Mouse (Mus musculus) spleen, adult 18-20 months (tissue): ENCODE measurements around the gene Bcl2l1.

Experiments used
- DNase-seq, 2 experiments: peaks; one replicate each; pipeline ENCODE4 v3.0.0; 2022; ENCODE audit warnings: mixed read lengths in 2 of 2

The Bcl2l1 gene

DNA sequence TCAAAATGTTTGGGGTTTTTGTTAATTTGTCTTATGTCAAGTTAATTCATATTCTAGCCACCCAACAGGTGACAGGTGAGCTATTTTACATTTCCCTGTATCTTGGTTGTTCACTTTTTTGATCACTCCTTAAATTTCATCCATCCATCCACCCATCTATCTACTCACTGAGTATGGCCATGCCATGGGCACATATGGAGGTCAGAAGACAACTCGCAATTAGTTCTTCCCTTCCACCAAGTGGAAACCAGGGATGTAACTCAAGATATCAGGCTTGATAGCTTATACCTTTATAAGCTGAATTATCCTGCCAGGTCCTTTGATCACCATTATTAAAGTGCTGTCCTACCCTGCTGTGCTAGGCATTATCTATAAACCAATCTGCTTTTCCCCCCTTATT, 7.8 kb downstream of the Bcl2l1 start:
- no peak for DNase-seq

DNA sequence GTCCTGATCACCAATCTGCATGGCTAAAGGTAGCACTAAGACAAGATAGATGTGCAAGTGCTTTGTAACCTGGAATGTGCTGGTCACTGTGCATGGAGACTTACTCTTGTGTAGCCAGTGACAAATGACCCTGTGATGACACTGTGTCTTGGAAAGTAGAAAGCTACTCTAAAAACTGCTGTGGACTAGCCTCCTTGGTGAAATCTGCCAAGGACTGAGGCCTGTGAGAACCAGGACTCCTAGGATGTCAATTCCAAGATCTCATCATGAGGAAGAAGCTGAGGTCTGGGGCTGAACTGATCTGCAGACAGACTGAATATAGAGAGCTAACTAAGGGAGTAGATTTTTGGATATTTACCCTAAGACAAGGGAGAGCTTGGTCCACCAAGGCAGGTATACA, 10.0 kb downstream of the Bcl2l1 start:
- DNase-seq = no peak

DNA sequence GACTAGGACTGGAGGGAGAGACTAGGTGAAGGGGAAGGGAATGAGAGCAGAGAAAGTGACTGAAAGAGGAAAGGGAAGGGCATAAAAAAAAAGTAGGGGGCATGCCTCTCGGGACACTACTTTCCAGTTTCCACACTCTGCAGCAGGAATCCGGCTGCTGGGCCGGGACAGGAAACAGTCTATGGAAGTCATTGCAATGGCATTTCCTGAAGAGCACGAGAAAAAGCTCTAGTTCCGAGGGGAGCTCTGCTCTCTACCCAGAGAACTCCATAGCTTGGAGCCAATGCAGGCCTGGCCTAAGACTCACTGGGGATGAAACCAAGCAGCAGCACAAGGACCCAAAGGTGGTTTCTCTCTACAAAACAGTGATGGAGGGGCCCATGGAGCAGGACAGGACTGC, 10.5 kb downstream of the Bcl2l1 start:
- no peak for DNase-seq

DNA sequence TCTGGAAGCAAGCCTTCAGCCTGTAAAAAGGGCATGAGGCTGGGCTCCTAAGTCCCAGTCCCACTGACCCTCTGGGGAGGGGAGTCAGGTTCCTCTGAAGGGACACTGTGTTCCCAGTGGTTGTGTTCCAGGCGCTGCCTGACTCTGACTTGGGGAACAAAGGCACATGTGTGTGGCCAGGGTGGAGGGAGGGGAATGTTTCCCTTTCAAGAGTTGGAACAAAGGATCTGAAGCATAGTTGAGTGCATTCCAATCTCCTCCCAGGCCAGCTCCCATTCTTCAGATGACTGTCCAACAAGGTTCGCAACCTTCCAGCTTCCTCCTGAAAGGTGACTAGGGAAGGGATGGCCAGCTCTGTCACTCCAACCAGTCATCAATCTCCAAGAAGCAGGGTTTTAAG, 11.2 kb downstream of the Bcl2l1 start:
- no peak for DNase-seq

DNA sequence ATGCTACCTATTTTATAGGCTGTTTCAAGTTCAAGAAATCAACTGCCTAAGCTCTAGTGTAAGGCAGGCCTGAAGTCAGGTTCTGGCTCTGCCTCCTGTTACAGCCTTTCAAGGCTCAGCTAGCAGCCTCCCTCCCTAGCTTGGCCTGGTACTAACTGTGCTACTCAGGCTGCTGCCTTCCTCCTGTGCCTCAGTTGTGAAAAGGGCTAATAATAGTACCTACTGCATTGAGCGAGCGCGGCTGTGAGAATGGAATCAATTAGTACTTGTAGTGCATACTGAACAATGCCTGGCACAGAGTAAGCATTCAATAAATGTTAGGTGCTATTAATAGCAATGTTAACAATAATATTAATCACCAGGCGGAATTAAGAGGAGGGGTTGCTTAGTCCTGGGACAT, 11.6 kb downstream of the Bcl2l1 start:
- no peak for DNase-seq

DNA sequence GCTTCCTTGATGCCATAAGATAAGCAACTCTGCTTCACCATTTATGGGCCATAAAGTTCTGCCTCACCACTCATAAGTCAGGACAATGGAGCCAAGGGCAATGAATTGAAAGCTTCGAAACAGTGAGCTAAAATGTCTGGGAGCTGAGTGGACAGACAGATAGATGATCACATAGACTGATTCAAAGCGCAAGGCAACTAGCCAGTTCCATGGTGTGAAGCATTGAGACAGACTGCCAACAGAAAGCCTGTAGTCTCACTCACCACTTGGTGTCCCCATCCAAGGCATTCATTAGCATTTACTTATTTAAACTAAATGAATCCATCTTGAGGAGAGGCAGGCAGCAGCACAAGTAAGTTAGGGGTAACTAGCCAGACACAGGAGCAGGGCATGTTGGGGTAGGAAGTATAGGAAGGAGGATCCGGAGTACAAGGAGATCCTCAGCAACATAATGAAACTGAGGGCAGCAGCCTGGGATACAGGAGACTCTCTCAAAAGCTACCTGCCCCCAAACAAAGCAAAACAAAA, 12.4 kb downstream of the Bcl2l1 start:
- DNase-seq = no peak

DNA sequence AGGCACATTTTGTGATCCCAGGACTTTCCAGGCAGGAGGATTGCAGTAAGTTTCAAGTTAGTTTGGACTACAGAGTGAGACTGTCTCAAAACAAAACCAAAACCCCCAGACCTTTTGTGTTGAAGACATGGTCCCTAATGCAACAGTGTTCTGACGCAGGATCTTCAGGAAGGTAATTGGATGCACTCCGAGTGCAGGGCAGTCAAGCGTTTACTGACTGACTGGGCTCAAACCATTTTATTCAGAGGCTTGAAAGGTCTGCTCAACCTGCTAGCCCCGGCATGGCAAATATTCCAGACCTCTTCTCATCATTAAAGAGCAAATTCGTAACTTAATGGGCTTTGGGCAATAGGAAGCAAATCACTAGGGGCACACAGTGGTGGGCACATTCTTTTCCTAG, 12.8 kb downstream of the Bcl2l1 start:
- DNase-seq = no peak

DNA sequence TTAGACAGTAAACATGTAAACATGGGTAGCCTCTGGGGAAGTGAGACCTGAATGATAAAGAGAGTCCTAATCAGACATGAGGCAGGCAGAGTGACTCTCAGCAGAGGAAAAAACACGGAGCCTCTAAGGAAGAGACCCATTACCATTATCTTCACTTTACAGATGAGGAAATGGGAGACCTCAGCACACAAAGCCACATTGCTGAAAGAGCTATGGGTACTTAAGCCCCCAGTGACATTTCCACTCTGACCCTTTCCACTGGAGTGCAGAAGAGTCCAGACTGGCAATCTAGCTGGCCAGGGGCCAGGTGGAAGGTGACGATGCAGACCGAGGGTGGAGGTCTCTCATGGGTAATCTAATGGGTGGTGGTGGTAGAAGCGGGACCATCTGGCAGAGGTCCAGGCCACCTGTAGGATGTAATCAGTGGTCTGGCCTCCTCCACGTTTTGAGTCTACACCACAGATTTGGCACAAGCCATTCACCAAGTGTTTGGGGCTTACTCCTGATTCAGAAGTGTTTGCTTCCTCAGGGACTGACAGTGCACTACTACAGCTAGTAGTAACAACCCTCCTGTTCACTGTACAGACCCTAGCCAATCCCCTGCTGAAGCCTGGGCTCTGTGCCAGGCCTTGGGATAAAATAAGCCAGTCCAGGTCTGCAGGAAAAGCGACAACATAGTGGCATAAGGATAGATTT, 13.8 kb downstream of the Bcl2l1 start:
- DNase-seq = no peak

DNA sequence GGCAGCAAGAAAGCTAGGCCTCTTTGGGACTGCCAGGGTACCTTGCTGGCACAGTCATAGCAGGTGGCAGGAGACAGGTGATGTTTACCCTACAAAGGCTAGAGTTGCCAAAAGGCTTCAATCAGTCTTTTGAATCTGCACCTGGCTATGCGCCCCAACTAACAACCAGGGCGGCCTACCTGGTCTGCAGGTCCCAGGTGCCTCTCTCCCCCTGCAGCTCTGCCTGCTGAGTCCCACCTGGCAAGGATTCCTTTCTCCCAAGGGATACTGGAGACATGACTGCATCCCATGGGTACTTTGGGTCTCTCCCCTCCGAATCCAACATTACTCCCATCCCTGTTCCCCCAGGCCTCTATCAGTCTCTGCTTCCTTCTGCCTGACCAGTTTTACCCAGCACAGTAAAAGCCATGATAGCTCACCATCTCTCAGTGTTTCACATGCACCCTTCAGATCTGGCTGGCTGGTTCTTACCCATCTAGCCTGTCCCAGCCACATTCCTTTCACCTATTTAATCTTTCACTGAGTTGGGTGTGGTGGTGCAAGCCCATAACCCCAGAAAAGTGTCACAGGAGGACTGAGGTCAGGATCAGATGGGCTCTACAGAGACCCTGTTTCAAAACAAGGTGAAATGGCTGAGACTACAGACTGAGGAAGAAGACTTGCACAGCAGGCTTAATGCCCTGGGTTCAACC, 14.7 kb downstream of the Bcl2l1 start:
- no peak for DNase-seq

DNA sequence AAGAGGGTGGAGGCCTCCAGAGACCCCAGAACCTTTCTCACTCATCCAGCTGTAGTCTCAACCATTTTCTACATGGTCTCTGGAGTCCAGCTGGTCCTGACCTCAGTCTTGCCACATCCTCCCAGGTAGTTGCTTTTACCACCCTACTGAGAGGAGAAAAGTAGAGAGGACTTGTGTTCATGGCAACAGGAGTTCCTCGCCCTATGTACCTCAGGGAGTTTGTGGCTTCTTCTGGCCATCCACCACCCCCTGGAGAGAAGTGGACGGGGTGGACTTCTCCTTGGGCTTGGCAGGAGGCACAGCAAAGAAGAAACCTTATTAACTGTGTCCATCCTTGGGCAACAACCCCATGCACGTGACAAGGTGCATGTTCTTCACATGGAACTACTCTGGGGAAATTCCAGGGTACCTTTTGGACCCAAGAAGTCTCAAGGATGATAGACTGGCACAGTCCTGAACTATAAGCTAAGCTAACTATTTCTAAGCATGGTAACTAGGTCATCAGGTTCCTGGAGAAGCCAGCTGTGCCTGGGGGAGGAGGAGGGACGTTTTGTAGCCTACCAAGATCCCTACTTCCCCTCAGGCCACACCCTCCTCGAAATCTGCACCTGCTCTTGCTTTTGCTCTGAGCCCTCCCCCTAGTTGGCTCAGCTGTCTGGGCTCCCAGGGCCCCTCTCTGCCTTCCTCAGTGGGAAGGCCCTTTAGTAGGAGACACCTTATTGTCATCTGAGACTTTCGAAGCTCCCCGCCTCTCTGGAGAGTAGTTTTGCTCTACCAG, 15.5 kb downstream of the Bcl2l1 start:
- no peak for DNase-seq

DNA sequence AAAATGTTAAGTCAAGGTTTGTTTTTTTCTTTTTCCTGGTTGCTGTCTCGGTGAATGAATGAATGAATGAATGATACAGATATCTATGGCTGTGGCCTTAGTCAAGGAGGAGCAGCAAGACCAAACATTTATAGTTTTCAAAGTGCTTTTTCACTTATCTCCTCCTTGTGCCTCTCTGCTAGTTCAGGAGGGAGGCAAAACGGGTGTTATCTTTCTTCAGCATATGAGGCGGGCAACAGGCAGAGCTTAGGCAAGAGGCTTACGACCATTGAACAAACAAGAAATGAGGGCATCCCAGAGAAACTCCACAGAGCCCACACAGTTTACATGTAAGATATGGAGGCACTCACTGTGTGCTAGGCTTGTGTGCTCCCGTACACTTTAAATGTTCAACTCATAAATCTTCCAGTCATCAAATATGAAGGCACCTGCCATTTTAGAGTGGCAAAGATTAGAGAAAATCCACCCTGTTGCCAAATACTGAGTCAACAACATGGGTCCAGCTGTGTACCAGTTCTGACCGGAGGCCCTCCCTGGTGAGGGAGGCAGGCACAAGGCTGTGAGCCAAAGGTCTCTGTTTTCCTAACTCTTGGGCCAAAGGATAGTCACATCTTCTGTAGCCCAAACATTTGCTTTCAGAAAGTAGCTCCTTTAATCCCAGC, 17.2 kb downstream of the Bcl2l1 start:
- no peak for DNase-seq

DNA sequence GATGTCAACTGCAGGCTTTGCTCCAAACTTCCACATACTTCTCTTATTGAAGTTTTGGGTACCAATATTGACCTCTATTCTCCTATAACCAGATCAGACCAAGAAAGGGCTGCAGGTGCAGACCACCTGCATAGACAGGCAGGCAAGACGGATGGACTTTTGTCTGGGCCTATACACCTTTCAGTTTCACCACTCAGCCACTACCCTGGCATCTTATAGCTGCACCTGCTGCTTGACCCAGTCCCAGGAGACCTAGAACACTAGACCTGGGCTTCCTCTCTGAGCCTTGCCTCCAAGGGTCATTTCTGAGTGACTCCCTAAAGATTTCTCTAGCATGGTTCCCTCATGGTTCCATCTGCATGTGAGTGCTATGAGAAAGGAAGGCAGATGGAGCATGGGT, 18.3 kb downstream of the Bcl2l1 start:
- no peak for DNase-seq

DNA sequence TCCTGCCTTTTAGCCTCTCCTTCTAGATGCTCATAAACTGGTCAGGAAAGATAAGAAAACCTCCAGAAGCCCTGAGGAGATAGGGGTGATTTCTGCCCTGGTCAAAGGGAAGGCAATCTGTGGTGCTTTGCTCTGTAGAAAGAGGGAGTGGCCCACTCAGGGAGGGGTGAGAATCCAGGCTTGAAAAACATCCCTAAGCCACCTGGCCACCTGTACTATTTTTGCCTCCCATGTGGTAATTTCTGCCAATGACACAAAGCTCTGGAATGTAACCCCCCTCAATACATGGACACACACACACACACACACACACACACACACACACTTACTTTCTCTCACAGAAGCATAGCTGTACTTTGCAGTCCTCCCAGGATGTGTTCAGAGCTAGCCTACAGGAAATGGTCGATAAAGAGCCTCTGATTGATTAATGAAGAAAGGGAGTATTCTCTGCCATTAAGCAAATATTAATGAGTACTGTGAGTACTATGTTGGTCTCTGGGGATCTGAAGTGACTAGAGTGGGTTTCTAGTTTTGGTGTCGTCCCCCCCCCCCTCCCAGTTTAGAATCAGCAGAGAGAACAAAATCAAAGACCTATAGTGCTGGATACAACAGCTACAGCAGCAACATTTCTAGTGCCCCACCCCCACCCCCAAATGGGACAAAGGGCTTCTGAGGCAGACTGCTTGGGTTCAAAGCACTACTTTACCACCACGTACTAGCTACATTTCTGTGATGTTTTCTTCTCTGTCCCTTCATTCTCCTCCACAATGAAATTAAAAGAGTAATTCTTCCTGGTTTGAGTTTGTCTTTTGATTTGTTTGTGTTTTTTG, 20.0 kb downstream of the Bcl2l1 start:
- no peak for DNase-seq

DNA sequence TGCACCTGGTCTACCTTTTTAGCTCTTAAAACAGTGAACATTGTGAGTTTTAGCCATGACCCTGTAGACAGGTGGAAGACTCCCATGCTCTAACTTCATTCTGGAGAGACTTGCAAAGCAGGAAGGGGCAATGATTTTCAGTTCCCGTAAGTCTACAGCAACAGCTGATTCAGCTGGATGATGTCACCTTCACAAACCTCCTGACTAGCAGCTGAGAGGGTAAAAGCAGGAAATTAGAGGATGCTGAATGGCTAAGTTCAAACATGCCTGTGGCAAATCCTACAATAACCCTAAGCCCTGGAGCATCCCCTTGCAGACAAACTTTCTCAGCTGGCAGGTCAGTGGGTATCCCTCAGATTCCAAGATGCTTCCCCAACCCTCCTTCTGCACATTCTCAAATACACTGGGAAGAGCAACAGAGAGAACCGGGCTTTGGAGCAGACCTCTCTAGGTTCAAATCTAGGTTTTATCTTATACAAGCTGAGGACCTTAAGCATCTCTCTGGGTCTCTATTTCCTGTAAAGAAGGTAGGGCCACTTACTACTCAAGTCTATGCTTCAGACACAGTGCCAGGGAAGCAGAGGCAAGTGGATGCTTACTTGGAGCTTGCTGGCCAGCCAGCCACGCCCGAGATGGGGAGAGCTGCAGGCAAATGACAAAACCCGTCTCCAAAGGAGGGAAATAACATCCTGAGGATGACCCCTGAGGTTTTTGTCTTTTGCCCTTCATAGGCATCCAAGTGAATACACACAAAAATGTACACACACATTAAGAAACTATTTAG, 21.2 kb downstream of the Bcl2l1 start:
- no peak for DNase-seq

DNA sequence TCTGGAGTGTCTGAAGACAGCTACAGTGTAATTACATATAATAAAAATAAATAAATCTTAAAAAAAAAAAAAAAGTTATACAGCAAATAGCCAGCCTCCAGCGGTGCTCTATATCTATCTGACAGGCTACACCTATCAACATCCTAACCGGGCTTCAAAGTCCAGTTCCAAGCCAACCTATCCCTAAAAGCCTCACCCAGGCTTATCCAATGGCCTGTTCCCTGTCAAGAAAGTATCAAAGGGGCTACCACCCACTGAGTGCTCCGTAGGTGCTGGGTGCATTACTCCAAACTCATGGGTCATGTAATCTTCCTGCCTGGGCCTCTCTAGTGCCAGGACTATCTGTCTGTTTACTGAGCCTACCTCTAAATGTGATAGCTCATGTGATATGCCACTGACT, 23.4 kb downstream of the Bcl2l1 start:
- no peak for DNase-seq

DNA sequence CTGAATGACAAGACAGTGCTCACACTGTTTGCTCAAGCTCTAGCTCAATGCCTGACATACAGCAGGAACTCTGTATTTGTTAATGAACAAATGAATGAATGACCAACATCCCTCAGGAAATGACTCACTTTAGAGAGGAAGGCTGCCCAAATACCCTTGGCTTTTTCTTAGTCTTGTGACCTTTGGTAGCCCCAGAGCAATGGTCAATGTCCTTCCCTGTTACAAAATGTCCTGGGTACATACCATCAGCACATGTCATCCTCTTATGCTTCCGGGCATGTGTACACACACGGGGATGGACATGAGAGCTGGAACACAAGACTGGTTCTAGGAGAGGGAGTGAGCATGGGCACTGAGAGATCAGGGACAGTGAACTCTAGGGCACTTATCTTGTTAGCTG, 25.5 kb downstream of the Bcl2l1 start:
- DNase-seq = no peak

DNA sequence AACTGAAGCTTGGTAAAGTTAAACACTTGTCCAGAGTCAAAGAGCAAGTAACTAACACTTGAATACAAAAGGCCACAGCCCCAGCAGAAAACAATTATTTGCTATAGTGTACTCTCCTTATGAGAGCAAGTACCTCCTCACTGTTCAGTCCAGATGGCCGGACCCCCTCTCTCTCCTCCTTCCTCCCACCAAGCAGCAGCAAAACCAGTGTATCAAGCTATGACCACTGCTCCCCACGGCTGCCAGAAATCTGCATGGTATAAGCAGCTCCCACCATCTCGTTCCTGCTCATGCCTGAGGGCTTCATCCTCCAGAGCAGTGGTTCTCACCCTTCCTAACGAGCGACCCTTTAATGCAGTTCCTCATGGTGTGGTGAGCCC, 26.4 kb downstream of the Bcl2l1 start:
- no peak for DNase-seq

DNA sequence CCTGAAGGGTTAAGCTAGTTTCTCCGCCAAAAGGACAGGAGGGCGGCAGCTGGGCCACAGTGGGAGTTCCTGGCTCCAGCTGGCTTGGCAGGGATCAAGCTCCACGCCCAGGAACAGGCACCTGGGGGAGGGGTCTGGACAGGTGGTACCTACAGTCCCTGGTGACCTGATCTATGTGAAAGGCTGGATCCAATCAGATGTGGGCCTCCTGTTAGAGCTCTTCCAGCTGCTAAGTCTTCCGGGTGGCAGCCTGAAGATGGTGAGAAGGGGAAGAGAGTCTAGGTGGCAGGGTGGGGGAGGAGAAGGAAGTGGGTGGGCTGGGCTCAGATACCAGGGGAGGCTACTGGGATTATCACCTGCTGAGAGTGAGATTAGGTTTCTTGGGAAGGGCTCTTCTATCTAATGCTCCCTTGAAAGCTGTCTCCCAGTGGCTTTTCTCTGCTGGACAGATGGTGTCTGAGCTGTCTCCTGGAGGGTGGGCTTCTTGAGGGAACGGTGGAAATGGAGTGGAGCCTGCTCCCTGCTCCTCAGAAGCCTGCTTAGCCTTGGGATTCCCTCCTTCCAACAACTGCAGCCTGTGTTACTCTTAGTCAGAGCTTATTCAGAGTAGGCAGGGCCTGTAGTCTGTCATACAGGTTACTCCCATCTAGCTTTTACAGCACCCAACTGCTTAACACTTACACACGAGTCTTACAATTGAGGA, 27.0 kb downstream of the Bcl2l1 start:
- DNase-seq = no peak

DNA sequence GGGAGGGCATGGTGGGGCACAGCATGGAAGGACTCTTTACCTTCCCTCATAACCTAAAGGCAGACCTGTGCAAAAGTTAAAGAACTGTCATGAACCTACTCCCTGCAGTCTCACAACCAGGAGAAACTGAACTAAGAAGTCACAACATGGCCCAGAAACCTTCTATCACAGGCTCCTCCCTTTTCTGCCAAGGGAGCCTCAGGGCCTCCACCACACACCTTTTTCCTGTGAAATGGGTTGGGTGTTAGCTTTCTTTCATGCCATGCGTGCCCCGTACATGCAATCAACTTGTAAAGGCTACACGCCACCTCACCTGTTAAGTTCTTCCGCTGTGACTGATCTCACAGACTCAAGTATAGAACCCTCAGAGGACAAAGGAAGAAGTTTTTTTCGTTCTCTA, 28.4 kb downstream of the Bcl2l1 start:
- no peak for DNase-seq

DNA sequence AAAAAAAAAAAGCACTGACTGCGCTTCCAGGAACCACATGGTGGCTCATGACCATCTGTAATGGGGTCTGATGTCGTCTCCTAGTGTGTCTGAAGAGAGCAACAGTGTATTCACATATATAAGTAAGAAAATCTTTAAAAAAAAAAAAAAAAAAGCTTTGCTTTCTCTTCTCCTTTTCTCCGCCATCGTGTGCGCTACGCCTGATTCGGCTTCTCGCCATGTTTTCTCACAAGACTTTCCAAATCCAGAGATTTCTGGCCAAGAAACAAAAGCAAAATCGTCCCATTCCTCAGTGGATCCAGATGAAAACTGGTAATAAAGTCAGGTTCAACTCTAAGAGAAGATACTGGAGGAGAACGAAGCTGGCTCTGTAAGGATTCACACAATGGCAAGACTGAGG, 29.2 kb downstream of the Bcl2l1 start:
- DNase-seq = no peak

DNA sequence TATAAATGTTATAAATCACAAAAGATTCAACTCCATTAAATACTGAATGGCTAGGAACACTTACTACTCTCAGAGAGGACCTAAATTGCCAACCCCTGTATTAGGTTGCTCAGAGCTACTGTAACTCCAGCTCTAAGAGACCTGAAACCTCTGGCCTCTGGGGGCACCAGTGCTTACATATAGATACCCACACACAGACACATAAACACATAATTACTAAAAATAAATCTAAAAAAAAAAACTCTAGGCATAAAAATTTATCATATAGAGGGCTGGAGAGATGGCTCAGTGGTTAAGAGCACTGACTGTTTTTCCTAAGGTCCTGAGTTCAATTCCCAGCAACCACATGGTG, 30.8 kb downstream of the Bcl2l1 start:
- DNase-seq = no peak
